Mouse (Mus musculus) hematopoietic multipotent progenitor cell, adult 10-12 weeks (in vitro differentiated cells): Measurements from ENCODE around the gene Gm10719. TPM values are rescaled to one million over a fixed set of nuclear protein-coding genes. Genes with fewer than 3 reads are reported as not detected.

ENCODE experiments used
- polyA plus RNA-seq: library from polyadenylated mRNA; stranded (reverse); fragments of >175 nt; gene quantifications from 2 replicates; pipeline ENCODE4 v1.2.3, GENCODE M21; 2012; ENCODE audit warnings: low replicate concordance

The Gm10719 gene
- 1.6 and 15.1 TPM in 2 replicates for polyA plus RNA-seq

DNA sequence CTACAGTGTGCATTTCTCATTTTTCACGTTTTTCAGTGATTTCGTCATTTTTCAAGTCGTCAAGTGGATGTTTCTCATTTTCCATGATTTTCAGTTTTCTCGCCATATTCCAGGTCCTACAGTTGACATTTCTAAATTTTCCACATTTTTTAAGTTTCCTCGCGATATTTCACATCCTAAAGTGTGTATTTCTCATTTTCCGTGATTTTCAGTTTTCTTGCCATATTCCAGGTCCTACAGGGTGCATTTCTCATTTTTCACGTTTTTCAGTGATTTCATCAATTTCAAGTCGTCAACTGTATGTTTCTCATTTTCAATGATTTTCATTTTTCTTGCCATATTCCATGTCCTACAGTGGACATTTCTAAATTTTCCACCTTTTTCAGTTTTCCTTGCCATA, at the start of gene Gm10719:
Gene Gm10719, plus strand, starts transcription at position 301 of the 400 bp plus-strand sequence.

DNA sequence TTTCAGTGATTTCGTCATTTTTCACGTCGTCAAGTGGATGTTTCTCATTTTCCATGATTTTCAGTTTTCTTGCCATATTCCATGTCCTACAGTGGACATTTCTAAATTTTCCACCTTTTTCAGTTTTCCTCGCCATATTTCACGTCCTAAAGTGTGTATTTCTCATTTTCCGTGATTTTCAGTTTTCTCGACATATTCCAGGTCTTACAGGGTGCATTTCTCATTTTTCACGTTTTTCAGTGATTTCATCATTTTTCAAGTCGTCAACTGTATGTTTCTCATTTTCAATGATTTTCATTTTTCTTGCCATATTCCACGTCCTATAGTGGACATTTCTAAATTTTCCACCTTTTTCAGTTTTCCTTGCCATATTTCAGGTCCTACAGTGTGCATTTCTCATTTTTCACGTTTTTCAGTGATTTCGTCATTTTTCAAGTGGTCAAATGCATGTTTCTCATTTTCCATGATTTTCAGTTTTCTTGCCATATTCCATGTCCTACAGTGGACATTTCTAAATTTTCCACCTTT, 16.7 kb upstream of the Gm10719 start, which contains the start of gene Gm10722:
Gene Gm10722, plus strand, starts transcription at position 478 of the 528 bp plus-strand sequence.

DNA sequence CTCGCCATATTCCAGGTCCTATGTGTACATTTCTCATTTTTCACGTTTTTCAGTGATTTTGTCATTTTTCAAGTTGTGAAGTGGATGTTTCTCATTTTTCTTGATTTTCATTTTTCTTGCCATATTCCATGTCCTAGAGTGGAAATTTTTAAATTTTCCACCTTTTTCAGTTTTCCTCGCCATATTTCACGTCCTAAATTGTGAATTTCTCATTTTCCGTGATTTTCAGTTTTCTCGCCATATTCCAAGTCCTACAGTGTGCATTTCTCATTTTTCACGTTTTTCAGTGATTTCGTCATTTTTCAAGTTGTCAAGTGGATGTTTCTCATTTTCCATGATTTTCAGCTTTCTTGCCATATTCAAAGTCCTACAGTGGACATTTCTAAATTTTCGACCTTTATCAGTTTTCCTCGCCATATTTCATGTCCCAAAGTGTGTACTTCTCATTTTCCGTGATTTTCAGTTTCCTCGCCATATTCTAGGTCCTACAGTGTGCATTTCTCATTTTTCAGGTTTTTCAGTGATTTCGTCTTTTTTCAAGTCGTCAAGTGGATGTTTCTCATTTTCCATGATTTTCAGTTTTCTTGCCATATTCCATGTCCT, 14.3 kb upstream of the Gm10719 start, which contains the start of gene Gm11168:
Gene Gm11168, plus strand, starts transcription at position 553 of the 603 bp plus-strand sequence.

GRCm38 (mm10) chr9:3012733-3013279, 4.4 kb upstream of the Gm10719 start, which contains the start of gene Gm10721:
Gene Gm10721, plus strand, starts transcription at chr9:3013140.

DNA sequence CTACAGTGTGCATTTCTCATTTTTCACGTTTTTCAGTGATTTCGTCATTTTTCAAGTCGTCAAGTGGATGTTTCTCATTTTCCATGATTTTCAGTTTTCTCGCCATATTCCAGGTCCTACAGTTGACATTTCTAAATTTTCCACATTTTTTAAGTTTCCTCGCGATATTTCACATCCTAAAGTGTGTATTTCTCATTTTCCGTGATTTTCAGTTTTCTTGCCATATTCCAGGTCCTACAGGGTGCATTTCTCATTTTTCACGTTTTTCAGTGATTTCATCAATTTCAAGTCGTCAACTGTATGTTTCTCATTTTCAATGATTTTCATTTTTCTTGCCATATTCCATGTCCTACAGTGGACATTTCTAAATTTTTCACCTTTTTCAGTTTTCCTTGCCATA, 1.9 kb upstream of the Gm10719 start, which contains the start of gene Gm10720:
Gene Gm10720, plus strand, starts transcription at position 301 of the 400 bp plus-strand sequence.

DNA sequence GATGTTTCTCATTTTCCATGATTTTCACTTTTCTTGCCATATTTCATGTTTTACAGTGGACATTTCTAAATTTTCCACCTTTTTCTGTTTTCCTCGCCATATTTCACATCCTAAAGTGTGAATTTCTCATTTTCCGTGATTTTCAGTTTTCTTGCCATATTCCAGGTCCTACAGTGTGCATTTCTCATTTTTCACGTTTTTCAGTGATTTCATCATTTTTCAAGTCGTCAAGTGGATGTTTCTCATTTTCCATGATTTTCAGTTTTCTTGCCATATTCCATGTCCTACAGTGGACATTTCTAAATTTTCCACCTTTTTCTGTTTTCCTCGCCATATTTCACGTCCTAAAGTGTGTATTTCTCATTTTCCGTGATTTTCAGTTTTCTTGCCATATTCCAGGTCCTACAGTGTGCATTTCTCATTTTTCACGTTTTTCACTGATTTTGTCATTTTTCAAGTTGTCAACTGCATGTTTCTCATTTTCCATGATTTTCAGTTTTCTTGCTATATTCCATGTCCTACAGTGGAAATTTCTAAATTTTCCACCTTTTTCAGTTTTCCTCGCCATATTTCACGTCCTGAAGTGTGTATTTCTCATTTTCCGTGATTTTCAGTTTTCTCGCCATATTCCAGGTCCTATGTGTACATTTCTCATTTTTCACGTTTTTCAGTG, 6.2 kb downstream of the Gm10719 start, which contains the start of gene Gm10718:
Gene Gm10718, plus strand, starts transcription at position 236 of the 673 bp plus-strand sequence.

DNA sequence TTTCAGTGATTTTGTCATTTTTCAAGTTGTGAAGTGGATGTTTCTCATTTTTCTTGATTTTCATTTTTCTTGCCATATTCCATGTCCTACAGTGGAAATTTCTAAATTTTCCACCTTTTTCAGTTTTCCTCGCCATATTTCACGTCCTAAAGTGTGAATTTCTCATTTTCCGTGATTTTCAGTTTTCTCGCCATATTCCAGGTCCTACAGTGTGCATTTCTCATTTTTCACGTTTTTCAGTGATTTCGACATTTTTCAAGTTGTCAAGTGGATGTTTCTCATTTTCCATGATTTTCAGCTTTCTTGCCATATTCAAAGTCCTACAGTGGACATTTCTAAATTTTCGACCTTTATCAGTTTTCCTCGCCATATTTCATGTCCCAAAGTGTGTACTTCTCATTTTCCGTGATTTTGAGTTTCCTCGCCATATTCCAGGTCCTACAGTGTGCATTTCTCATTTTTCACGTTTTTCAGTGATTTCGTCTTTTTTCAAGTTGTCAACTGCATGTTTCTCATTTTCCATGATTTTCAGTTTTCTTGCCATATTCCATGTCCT, 7.8 kb downstream of the Gm10719 start, which contains the start of gene Gm10717:
Gene Gm10717, plus strand, starts transcription at position 506 of the 556 bp plus-strand sequence.

DNA sequence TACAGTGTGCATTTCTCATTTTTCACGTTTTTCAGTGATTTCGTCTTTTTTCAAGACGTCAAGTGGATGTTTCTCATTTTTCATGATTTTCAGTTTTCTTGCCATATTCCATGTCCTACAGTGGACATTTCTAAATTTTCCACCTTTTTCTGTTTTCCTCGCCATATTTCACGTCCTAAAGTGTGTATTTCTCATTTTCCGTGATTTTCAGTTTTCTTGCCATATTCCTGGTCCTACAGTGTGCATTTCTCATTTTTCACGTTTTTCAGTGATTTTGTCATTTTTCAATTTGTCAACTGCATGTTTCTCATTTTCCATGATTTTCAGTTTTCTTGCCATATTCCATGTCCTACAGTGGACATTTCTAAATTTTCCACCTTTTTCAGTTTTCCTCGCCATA, 17.1 kb downstream of the Gm10719 start, which contains the start of gene Gm17535:
Gene Gm17535, plus strand, starts transcription at position 301 of the 400 bp plus-strand sequence.

GRCm38 (mm10) chr9:3036577-3036976, 19.4 kb downstream of the Gm10719 start, which contains the start of gene Gm10715:
Gene Gm10715, plus strand, starts transcription at chr9:3036877.

Other genes with a start within 250 kb of the Gm10719 start
- 1.4 TPM in 1 of 2 replicates, not detected in the other for gene Gm10722, start 16.5 kb upstream of the Gm10719 start, polyA plus RNA-seq
- 1.3 TPM in 1 of 2 replicates, not detected in the other for gene Gm11168, start 14.1 kb upstream of the Gm10719 start, polyA plus RNA-seq
- 0.55 and 3.4 TPM in 2 replicates for gene Gm10721, start 4.3 kb upstream of the Gm10719 start, polyA plus RNA-seq
- gene Gm10720, start 1.8 kb upstream of the Gm10719 start, polyA plus RNA-seq: not detected in 2 replicates
- gene Gm10718, start 6.1 kb downstream of the Gm10719 start, polyA plus RNA-seq: 3.6 and 28.4 TPM in 2 replicates
- gene Gm10717, start 8.0 kb downstream of the Gm10719 start, polyA plus RNA-seq: 0.46 and 3.5 TPM in 2 replicates
- 0.35 TPM in 1 of 2 replicates, not detected in the other for gene Gm17535, start 17.2 kb downstream of the Gm10719 start, polyA plus RNA-seq
- gene Gm10715, start 19.5 kb downstream of the Gm10719 start, polyA plus RNA-seq: not detected in 2 replicates